Mouse (Mus musculus): ENCODE data around the gene Nid1. TPM values are rescaled to one million over a fixed set of nuclear protein-coding genes. Genes with fewer than 3 reads are reported as not detected.

Nid1 gene
- polyA plus RNA-seq, 1 experiment from 2014 or later = 90.2 TPM

- Histone ChIP-seq H3K4me2 (replicated peaks) (no peak overlapping the region), H3K9me3 (replicated peaks) (no peaks in the 10 kb centered on the region), H3K4me1 (no peaks in the 10 kb centered on the region), H3K9ac (no peak overlapping the region), H3K27ac (replicated peaks) (no peak overlapping the region), H3K27me3 (no peaks in the 10 kb centered on the region), H3K4me3 (replicated peaks) (no peak overlapping the region), H3K36me3 (no peaks in the 10 kb centered on the region)
- 61% methylated on average over 9 of the region's 9 CpGs for WGBS
- ATAC-seq (ENCODE audit: insufficient number of reproducible peaks, low FRiP score, low TSS enrichment, low read depth) = no peak
These were observed 112.6 kb downstream of the Nid1 start for GRCm38 (mm10) chr13:13549687-13550660.

GRCm38 (mm10) chr13:13552020-13552419, 114.7 kb downstream of the Nid1 start:
- Histone ChIP-seq H3K27me3 (no peaks in the 10 kb centered on the region), H3K9ac (no peak overlapping the region), H3K9me3 (replicated peaks) (no peaks in the 10 kb centered on the region), H3K4me1 (no peaks in the 10 kb centered on the region), H3K4me3 (replicated peaks) (no peak overlapping the region), H3K27ac (replicated peaks) (no peak overlapping the region), H3K4me2 (replicated peaks) (no peak overlapping the region), H3K36me3 (no peaks in the 10 kb centered on the region)
- WGBS = 38% methylated on average over 3 of the region's 3 CpGs
- no peak for ATAC-seq (ENCODE audit: insufficient number of reproducible peaks, low FRiP score, low TSS enrichment, low read depth)

DNA sequence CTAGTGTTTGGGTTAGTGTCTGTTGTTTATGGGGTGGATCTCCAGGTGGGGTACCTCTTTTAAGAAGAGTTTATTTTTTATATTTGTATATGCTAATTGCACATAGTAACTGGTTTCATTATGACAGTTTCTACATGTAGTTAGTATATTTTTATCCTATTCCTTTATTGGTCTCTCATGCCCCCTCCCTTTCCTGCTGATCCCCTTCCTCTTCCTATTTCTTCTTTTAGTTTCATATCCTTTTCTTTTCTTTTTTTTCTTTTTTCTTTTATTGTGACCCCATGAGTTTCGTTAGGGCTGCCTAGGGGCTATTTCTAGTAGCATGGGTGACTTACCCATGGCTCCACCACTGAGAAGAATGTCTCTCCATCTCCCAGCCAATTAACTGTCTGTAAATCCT, 116.3 kb downstream of the Nid1 start:
- H3K4me1 ChIP-seq = no peaks in the 10 kb centered on the region
- H3K9ac ChIP-seq = no peak overlapping the region
- H3K4me3 ChIP-seq (replicated peaks) = no peak overlapping the region
- H3K9me3 ChIP-seq (replicated peaks) = no peaks in the 10 kb centered on the region
- no peak overlapping the region for H3K27ac ChIP-seq (replicated peaks)
- H3K4me2 ChIP-seq (replicated peaks) = no peak overlapping the region
- no peaks in the 10 kb centered on the region for H3K27me3 ChIP-seq
- ATAC-seq (ENCODE audit: insufficient number of reproducible peaks, low FRiP score, low TSS enrichment, low read depth) = no peak
- WGBS = 59% methylated on average over 1 of the region's 1 CpGs
- no peaks in the 10 kb centered on the region for H3K36me3 ChIP-seq

DNA sequence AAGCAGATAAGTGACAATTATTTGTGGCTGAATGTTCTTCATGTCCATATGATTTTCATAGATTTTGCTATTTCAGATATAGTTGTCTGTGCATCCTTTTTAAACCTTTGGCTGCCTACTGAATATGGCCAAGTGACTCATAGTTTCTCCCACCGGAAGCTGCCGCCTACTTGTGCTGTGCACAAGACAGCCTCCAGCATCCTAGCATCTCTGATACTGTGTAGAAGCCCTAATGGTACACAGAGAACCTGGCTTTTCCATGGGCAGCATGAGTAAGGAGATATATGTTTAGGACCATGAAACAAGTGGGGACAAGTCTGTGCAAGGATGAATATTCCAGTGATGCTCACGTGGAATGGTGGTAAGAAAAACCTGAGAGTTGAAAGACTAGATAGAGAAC, 117.8 kb downstream of the Nid1 start:
- no peak for ATAC-seq (ENCODE audit: insufficient number of reproducible peaks, low FRiP score, low TSS enrichment, low read depth)
- H3K27ac ChIP-seq (replicated peaks) = no peak overlapping the region
- no peaks in the 10 kb centered on the region for H3K27me3 ChIP-seq
- H3K4me1 ChIP-seq = no peaks in the 10 kb centered on the region
- H3K9me3 ChIP-seq (replicated peaks) = no peaks in the 10 kb centered on the region
- H3K4me3 ChIP-seq (replicated peaks) = no peak overlapping the region
- H3K4me2 ChIP-seq (replicated peaks) = no peak overlapping the region
- H3K9ac ChIP-seq = no peak overlapping the region
- 82% methylated on average over 3 of the region's 3 CpGs for WGBS
- no peaks in the 10 kb centered on the region for H3K36me3 ChIP-seq

- Histone ChIP-seq H3K36me3 (no peaks in the 10 kb centered on the region), H3K27ac (replicated peaks) (no peak overlapping the region), H3K9me3 (replicated peaks) (no peaks in the 10 kb centered on the region), H3K9ac (no peak overlapping the region), H3K27me3 (no peaks in the 10 kb centered on the region), H3K4me1 (no peaks in the 10 kb centered on the region), H3K4me2 (replicated peaks) (no peak overlapping the region), H3K4me3 (replicated peaks) (no peak overlapping the region)
- WGBS = 74% methylated on average over 5 of the region's 5 CpGs
- ATAC-seq (ENCODE audit: insufficient number of reproducible peaks, low FRiP score, low TSS enrichment, low read depth) = no peak
These were observed 119.8 kb downstream of the Nid1 start for GRCm38 (mm10) chr13:13557001-13557743.

DNA sequence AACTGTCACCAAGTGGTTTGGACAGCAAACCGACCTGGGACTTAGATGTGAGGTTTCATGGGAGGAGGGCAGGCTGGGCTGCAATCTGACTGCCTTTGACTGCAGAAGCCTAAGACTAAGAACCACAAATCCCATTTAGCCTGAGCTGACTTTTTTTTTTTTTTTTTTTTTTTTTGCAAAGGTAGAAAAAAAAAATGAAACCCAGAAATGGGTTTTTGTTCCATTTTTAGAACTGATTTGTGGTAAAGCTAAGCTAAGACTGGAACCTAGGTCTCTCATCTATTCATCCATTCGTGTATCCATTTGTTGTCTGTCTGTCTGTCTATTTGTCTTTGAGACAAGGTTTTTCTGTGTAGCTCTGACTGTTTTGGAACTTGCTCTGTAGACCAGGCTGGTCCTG, 120.9 kb downstream of the Nid1 start:
- Histone ChIP-seq H3K9me3 (replicated peaks) (no peaks in the 10 kb centered on the region), H3K4me3 (replicated peaks) (no peak overlapping the region), H3K9ac (no peak overlapping the region), H3K36me3 (no peaks in the 10 kb centered on the region), H3K27me3 (no peaks in the 10 kb centered on the region), H3K27ac (replicated peaks) (no peak overlapping the region), H3K4me2 (replicated peaks) (no peak overlapping the region), H3K4me1 (no peaks in the 10 kb centered on the region)
- WGBS = 58% methylated on average over 2 of the region's 2 CpGs
- ATAC-seq (ENCODE audit: insufficient number of reproducible peaks, low FRiP score, low TSS enrichment, low read depth) = no peak

- no peaks in the 10 kb centered on the region for H3K36me3 ChIP-seq
- no peak for ATAC-seq (ENCODE audit: insufficient number of reproducible peaks, low FRiP score, low TSS enrichment, low read depth)
These were observed 121.5 kb downstream of the Nid1 start for GRCm38 (mm10) chr13:13558900-13559299.

More at GRCm38 (mm10) chr13:13558900-13559299, 121.5 kb downstream of the Nid1 start:
- 71% methylated on average over 5 of the region's 5 CpGs for WGBS
- no peak overlapping the region for H3K27ac ChIP-seq (replicated peaks)
- no peaks in the 10 kb centered on the region for H3K4me1 ChIP-seq
- no peaks in the 10 kb centered on the region for H3K27me3 ChIP-seq
- H3K4me2 ChIP-seq (replicated peaks) = no peak overlapping the region
- H3K9me3 ChIP-seq (replicated peaks) = no peaks in the 10 kb centered on the region
- H3K9ac ChIP-seq = no peak overlapping the region
- H3K4me3 ChIP-seq (replicated peaks) = no peak overlapping the region

Other genes with a start within 250 kb of the Nid1 start
- gene Gpr137b, start 43.5 kb upstream of the Nid1 start, polyA plus RNA-seq (2015; fragmentation: Nextera tagmentation; extraction: Ambion mirVana) = 12.7 and 14.2 TPM in 2 replicates
- 3.6 and 5.4 TPM in 2 replicates for gene Lyst, start 152.8 kb downstream of the Nid1 start, polyA plus RNA-seq (2015; fragmentation: Nextera tagmentation; extraction: Ambion mirVana)